Comparison of ENCODE assay signal across 15 mouse cellular contexts in the genomic region with DNA sequence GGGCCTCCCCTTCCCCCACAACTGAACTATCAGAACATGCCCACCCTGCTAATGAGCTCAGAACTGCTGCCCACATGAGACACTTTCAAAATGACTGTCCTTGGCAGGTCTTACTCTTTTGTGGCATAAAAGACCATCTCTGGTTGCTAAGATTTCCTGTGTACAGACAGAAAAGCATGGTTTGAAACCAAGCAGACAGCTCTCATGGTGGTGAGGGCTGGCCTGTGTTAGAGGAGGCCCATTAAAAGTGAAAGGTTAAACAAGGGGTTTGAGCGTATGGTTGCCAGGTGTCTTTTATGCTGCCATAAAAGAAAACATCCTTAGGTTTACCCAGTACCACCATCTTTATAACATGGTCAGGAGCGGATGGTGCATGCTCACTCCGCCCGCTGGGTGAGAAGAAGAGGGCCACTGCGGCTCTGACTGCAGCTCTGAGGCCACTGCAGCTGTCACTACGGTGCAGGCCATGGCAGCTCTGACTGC. TPM values are rescaled to one million over a fixed set of nuclear protein-coding genes. Genes with fewer than 3 reads are reported as not detected.
A peak's percentile ranks its signal among the peaks of the same experiment; 100 is the strongest.
DNase-seq lines count a peak whose midpoint lies in the region; ATAC-seq lines count a peak whose summit lies in the region.
"Had no signal": no experiment of that assay in that cellular context is flagged by ENCODE, and none has a peak within 500 bp of the region (broad histone marks: within the 10 kb centered on the region; RNA-seq: fewer than 3 reads in every experiment).

No protein-coding gene starts in this region.

- H3K9me3 ChIP-seq in hindbrain, embryonic 15.5 days, result no peaks in the 10 kb centered on the region
- no peaks in the 10 kb centered on the region for H3K9me3 ChIP-seq in hindbrain, embryonic 13.5 days
- no peaks in the 10 kb centered on the region for H3K9me3 ChIP-seq in forebrain, embryonic 11.5 days (ENCODE audit: control insufficient read depth, low read length)
- no peaks in the 10 kb centered on the region for H3K9me3 ChIP-seq in limb, embryonic 13.5 days
- H3K9me3 ChIP-seq: liver, embryonic 15.5 days; neural tube, embryonic 12.5 days had no signal

- no peak overlapping the region for H3K4me3 ChIP-seq in hindbrain, embryonic 15.5 days
- no peak overlapping the region for H3K4me3 ChIP-seq in hindbrain, embryonic 13.5 days
- H3K4me3 ChIP-seq in forebrain, embryonic 11.5 days (ENCODE audit: low read depth, low read length), result no peak overlapping the region
- no peak overlapping the region for H3K4me3 ChIP-seq in limb, embryonic 13.5 days
- H3K4me3 ChIP-seq: liver, embryonic 15.5 days; neural tube, embryonic 12.5 days had no signal

- ATAC-seq in hindbrain, embryonic 15.5 days (ENCODE audit: low FRiP score, low read depth), result peak; percentile 72
- no peak for ATAC-seq in hindbrain, embryonic 13.5 days (ENCODE audit: low FRiP score)
- 0 out of 2 replicates have a peak, but pooled peaks have one; percentile 28 for ATAC-seq in forebrain, embryonic 11.5 days (replicated peaks; ENCODE audit: low FRiP score)
- peak; percentile 57 for ATAC-seq in limb, embryonic 13.5 days (ENCODE audit: low FRiP score, low read depth)

- no peak overlapping the region for H3K4me2 ChIP-seq in hindbrain, embryonic 15.5 days
- no peak overlapping the region for H3K4me2 ChIP-seq in hindbrain, embryonic 13.5 days
- H3K4me2 ChIP-seq in forebrain, embryonic 11.5 days (ENCODE audit: low read depth, low read length, severe bottlenecking), result no peak overlapping the region
- no peak overlapping the region for H3K4me2 ChIP-seq in limb, embryonic 13.5 days (replicated peaks)
- H3K4me2 ChIP-seq: liver, embryonic 15.5 days; neural tube, embryonic 12.5 days had no signal

- no peak overlapping the region for H3K9ac ChIP-seq in hindbrain, embryonic 15.5 days
- H3K9ac ChIP-seq in hindbrain, embryonic 13.5 days, result no peak overlapping the region
- H3K9ac ChIP-seq in forebrain, embryonic 11.5 days (ENCODE audit: low read length), result no peak overlapping the region
- no peak overlapping the region for H3K9ac ChIP-seq in limb, embryonic 13.5 days
- H3K9ac ChIP-seq: liver, embryonic 15.5 days; neural tube, embryonic 12.5 days had no signal

- H3K27me3 ChIP-seq in hindbrain, embryonic 15.5 days, result no peaks in the 10 kb centered on the region
- no peaks in the 10 kb centered on the region for H3K27me3 ChIP-seq in hindbrain, embryonic 13.5 days
- H3K27me3 ChIP-seq in forebrain, embryonic 11.5 days (ENCODE audit: control insufficient read depth, insufficient read depth, low read length), result no peaks in the 10 kb centered on the region
- H3K27me3 ChIP-seq in limb, embryonic 13.5 days, result no peaks in the 10 kb centered on the region
- H3K27me3 ChIP-seq: liver, embryonic 15.5 days; neural tube, embryonic 12.5 days had no signal

- intact Hi-C loops in left cerebral cortex, postnatal 10 days (cut with DNase I), result no loop called here

- WGBS in hindbrain, embryonic 15.5 days, result 74% methylated on average over 6 of the region's 6 CpGs
- 84% methylated on average over 6 of the region's 6 CpGs for WGBS in hindbrain, embryonic 13.5 days
- 88% methylated on average over 6 of the region's 6 CpGs for WGBS in forebrain, embryonic 11.5 days
- WGBS in limb, embryonic 13.5 days, result 32% methylated on average over 6 of the region's 6 CpGs

- no peaks in the 10 kb centered on the region; the same call in 1 of the 2 replicates for H3K36me3 ChIP-seq in hindbrain, embryonic 15.5 days
- peaks cover 20% of the 10 kb centered on the region for H3K36me3 ChIP-seq in hindbrain, embryonic 13.5 days
- H3K36me3 ChIP-seq in forebrain, embryonic 11.5 days (ENCODE audit: control insufficient read depth, insufficient read depth, low read length), result no peaks in the 10 kb centered on the region; the same call in 1 of the 2 replicates
- H3K36me3 ChIP-seq in limb, embryonic 13.5 days, result peaks cover 44% of the 10 kb centered on the region

- 0 out of 2 replicates have a peak overlapping the region, but pooled peaks have one; percentile 2 for H3K27ac ChIP-seq in hindbrain, embryonic 15.5 days (replicated peaks)
- no peak overlapping the region for H3K27ac ChIP-seq in hindbrain, embryonic 13.5 days
- H3K27ac ChIP-seq in forebrain, embryonic 11.5 days (ENCODE audit: low read depth, low read length), result no peak overlapping the region
- H3K27ac ChIP-seq in limb, embryonic 13.5 days, result no peak overlapping the region
- H3K27ac ChIP-seq: liver, embryonic 15.5 days; neural tube, embryonic 12.5 days had no signal

- DNase-seq in CD4-positive helper T cell, adult 2 months (ENCODE audit: low read depth, low spot score), result peak; percentile 81
- no peak for DNase-seq in forebrain, embryonic 11.5 days (ENCODE audit: low spot score)
- no peak for DNase-seq in lung, postnatal 14 days
- DNase-seq in left cerebral cortex, postnatal 10 days (ENCODE audit: extremely low spot score in 1 of 2, low spot score in 2 of 2), result no peak
- no peak for DNase-seq in B cell, adult 2 months
- DNase-seq: heart, adult 11 months; heart, postnatal 10 days; kidney, adult 18-20 months; lung, postnatal 4 days; right cerebral cortex, postnatal 14 days had no signal

- no peaks in the 10 kb centered on the region for H3K4me1 ChIP-seq in hindbrain, embryonic 15.5 days (replicated peaks)
- H3K4me1 ChIP-seq in hindbrain, embryonic 13.5 days (replicated peaks), result 0 out of 2 replicates have a peak, but pooled peaks cover 5% of the 10 kb centered on the region
- no peaks in the 10 kb centered on the region for H3K4me1 ChIP-seq in forebrain, embryonic 11.5 days (replicated peaks; ENCODE audit: control insufficient read depth, insufficient read depth, low read length)
- H3K4me1 ChIP-seq in limb, embryonic 13.5 days, result peaks cover 13% of the 10 kb centered on the region
- H3K4me1 ChIP-seq: liver, embryonic 15.5 days; neural tube, embryonic 12.5 days had no signal

RNA-seq across cellular contexts. Expression of gene Nfkb1, which starts 25.5 kb away (rescaled TPM):
- polyA plus RNA-seq in hindbrain, embryonic 15.5 days (2015; fragmentation: Nextera tagmentation; extraction: Ambion mirVana), result 8.4 and 8.8 TPM in 2 replicates
- 8.0 and 8.2 TPM in 2 replicates for polyA plus RNA-seq in hindbrain, embryonic 13.5 days (2015; fragmentation: Nextera tagmentation; extraction: Ambion mirVana)
- 14.5 and 14.6 TPM in 2 replicates for polyA plus RNA-seq in forebrain, embryonic 11.5 days (2014; fragmentation: Nextera tagmentation; extraction: Ambion mirVana)
- polyA plus RNA-seq in limb, embryonic 13.5 days (2015; fragmentation: Nextera tagmentation; extraction: Ambion mirVana), result 15.8 and 16.0 TPM in 2 replicates
- total RNA-seq in left cerebral cortex, postnatal 10 days (2021), result 10 to 100 TPM; 16.9 to 18.3 TPM
